Mouse (Mus musculus) frontal cortex, postnatal 10 days (tissue): ENCODE measurements around the gene Smarca1.

ENCODE experiments used
- DNase-seq, 2 experiments: peaks; one replicate each; pipeline ENCODE4 v3.0.0; 2022; ENCODE audit warnings: low spot score in 2 of 2, mixed read lengths in 1 of 2

Smarca1 gene

GRCm38 (mm10) chrX:47764440-47764839, 128.3 kb downstream of the Smarca1 start:
- DNase-seq, result no peak

DNA sequence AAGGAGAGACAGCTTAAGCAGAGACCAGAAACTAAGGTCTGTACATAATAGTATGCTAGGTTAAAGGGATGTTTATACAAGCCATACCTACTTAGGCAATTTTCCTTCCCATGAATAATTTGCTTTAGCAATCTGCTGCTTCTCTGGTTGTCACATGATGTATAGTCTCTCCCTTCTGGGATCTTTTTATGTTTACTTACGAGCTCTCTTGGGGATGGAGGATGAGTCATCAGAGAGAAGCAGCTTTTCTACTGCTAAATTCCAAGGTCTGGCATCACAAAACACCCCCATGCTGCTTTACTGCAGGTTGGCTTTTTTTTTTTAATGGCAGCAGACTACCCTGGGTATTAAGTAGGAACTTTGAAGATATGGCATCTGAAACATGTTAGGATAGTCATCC, 132.6 kb downstream of the Smarca1 start:
- no peak for DNase-seq
